Mouse (Mus musculus): ENCODE results near the gene Mad1l1.

DNA sequence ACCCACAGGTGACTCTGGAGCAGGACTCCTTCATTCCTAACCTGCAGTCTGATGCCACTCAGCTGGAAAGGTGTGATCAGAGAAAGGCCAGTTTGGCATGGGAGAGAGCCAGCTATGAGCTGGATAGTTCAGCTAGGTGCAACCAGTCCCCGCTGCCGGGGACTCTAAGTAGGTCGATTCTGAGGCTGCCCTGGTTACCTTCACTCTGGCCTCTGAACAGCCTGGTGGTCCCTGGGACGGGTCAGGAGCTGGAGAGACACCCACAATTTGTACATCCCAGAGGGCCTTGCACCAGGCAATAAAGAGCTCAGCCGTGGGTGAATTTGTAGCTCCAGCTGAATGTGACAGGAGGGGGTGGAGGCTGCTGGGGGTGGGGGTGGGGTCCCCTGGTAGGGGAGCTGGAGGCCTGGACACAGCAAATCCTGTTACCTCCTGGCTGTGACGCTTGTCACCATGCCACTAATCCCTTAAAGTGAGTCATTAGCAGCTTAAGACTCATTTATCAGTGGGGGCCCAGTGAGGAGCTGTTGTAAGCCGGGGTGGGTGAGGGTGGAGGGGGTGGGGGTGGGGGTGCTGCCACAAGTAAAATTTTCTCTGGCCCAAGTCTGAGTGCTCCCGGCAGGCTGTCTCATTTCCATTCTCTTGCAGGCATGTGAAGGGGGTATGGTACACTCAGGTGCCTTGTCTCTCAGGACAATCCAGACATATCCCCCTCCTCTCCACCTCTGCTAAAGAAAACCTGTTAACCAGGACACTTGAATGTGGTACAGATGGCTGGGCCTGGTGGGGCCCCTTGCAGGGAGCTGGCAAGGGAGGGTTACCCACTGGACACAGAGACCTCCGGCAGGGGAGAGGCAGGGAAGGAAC, 313.5 kb downstream of the Mad1l1 start:
- no peak for TF ChIP-seq CTCF (IDR thresholded peaks at IDR 0.05; ENCODE audit: borderline replicate concordance, extremely low read depth, insufficient read depth, insufficient read length)
- no peak for TF ChIP-seq POLR2A (IDR thresholded peaks at IDR 0.05; ENCODE audit: borderline replicate concordance, extremely low read depth, insufficient read depth, insufficient read length, poor library complexity, severe bottlenecking)
